Mouse (Mus musculus) adrenal gland, adult 18-20 months (tissue): ENCODE measurements around the gene Ttc8. TPM values are rescaled to one million over a fixed set of nuclear protein-coding genes. Genes with fewer than 3 reads are reported as not detected.
A peak's percentile ranks its signal among the peaks of the same experiment; 100 is the strongest.
"Not testable (repeated sequence)": the region's sequence is repeated elsewhere in the genome, so short reads cannot be mapped to it uniquely, and the experiment has no call there.

Experiments used
- DNase-seq, 2 experiments: peaks; one replicate each; pipeline ENCODE4 v3.0.0; 2021 to 2022; ENCODE audit warnings: low spot score in 2 of 2
- long read RNA-seq, 2 experiments: library from polyadenylated mRNA; stranded (forward); transcript quantifications; one replicate each; pipeline ENCODE4 v2.0.0; 2021
- total RNA-seq, 2 experiments: library from RNA; stranded (reverse); gene quantifications; 1 replicate in 1 of 2; 2 replicates in 1 of 2; pipeline ENCODE4 v1.2.3; 2021

Ttc8 gene
- 10 to 100 TPM; 20.7 to 25.5 TPM for total RNA-seq
- long read RNA-seq, experiment 1, transcript Ttc8-202 (14 exons, 2,272 nt) = major isoform, 14 of 15 reads
- long read RNA-seq, experiment 1, partial matches to known transcripts = 0 of 15 reads
- long read RNA-seq, experiment 1, other reads (novel, unspliced or antisense) = 1 of 15 reads
- long read RNA-seq, experiment 2, transcript Ttc8-202 (14 exons, 2,272 nt) = major isoform, 37 of 43 reads
- long read RNA-seq, experiment 2, partial matches to known transcripts = 2 of 43 reads
- long read RNA-seq, experiment 2, other reads (novel, unspliced or antisense) = 4 of 43 reads

- DNase-seq = peak; percentile 76 to 81
Observed at GRCm38 (mm10) chr12:98920194-98920991, at the start of gene Ttc8. Gene Ttc8, plus strand, starts transcription at chr12:98920574.

GRCm38 (mm10) chr12:98872836-98873235 is 47.5 kb upstream of the Ttc8 start:
- no peak for DNase-seq

DNA sequence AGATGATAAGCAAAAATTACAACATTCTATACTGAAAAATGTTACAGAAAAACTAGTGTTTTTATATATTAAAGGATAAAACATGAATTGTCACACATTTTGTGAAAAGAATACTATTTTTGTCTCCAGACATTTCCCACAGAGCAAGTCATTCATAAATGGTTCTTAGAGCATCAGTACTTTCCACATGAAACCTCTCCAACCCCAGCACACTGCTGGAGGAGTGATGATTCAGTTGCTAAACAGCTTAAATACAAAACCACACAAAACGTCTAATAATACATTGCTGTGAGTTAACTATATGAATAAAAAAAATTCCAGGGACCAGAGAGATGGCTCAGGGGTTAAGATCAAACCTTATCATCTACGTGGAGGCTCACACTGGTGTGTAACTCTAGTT is 45.2 kb upstream of the Ttc8 start:
- no peak for DNase-seq

DNA sequence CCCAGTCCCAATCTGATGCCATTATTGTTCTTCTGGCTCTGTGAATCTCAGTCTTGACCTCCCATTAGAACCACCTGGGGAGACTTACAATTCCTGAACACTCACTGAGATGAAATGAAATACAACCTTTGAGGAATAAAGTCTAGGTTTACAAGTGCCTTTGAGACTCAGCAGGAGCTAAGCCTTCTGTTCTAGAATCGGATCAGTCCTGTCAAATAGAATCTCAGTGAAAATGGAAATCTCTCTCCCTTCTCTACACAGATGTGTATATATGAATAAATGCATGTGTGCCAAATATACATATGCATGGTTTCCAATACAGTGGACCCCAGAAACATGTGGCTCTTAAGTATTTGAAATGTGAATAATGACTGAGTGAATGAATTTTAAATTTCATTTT is 41.7 kb upstream of the Ttc8 start:
- no peak for DNase-seq

DNA sequence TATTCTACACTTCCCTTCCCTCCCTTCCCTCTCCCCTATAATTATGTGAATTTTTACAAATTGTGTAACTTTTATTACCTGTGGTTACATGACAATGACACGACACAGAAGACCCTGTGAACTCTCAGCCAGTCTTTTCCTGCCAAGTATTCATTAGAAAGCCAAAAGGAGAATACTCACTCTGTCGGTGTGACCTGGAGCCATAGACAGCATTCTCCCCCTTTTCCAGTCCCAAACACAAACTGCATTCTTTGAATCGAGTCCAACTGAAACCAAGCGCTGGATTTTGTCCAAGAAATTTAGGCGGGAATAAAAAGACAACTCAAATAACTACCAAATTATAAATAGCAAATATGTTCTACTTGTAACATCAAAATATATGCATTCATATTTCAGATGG is 38.6 kb upstream of the Ttc8 start:
- DNase-seq = no peak

GRCm38 (mm10) chr12:98884515-98884914 is 35.9 kb upstream of the Ttc8 start:
- no peak for DNase-seq

GRCm38 (mm10) chr12:98896761-98897160 is 23.6 kb upstream of the Ttc8 start:
- DNase-seq = no peak

- no peak for DNase-seq
Observed at GRCm38 (mm10) chr12:98899676-98900075, 20.7 kb upstream of the Ttc8 start.

GRCm38 (mm10) chr12:98900341-98900880 is 20.0 kb upstream of the Ttc8 start:
- peak; percentile 12 to 26 for DNase-seq

- DNase-seq = peak; percentile 78
Observed at GRCm38 (mm10) chr12:98900881-98901801, 19.2 kb upstream of the Ttc8 start, which contains the start of gene Eml5. Gene Eml5, minus strand, starts transcription at chr12:98901484.

GRCm38 (mm10) chr12:98905466-98905865 is 14.9 kb upstream of the Ttc8 start:
- DNase-seq = no peak

- DNase-seq = no peak
Observed at GRCm38 (mm10) chr12:98910096-98910495, 10.3 kb upstream of the Ttc8 start.

DNA sequence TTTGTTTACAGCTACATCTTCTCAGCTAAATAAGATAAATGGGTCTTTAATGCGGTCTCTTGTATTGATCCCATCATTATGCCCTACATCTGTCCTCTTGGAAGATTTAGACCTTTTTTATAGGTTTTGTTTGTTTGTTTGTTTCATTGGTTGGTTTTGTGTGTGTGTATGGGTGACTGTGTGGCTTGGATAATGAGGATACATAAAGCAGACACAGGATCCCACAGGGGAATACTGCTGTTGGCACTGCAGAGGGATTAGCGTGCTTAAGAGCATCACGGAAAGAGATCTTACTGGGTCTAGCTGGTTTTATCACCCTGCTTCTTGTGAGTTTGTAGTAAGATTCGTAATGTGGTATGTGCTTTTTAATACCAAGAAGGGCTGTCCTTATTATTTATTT is 10.8 kb downstream of the Ttc8 start:
- no peak for DNase-seq

- DNase-seq = no peak
Observed at GRCm38 (mm10) chr12:98932441-98932840, 12.1 kb downstream of the Ttc8 start.

GRCm38 (mm10) chr12:98932856-98933255 is 12.5 kb downstream of the Ttc8 start:
- no peak for DNase-seq

DNA sequence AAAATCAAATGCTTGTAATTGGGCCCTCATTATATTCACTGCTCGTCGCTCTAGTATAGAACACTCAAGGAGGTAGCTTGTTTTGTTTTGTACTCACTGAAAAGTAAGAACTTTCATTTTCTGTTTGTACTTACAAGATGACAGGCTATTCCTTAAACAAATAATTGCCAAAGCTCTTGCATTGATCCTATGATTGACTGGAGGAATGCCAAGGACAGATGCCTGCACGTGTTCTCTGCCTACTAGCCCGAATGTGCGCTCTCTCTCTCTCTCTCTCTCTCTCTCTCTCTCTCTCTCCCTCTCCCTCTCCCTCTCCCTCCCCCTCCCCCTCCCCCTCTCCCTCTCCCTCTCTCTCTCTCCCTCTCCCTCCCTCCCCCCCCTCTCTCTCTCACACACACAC is 30.9 kb downstream of the Ttc8 start:
- DNase-seq = not testable (repeated sequence)

DNA sequence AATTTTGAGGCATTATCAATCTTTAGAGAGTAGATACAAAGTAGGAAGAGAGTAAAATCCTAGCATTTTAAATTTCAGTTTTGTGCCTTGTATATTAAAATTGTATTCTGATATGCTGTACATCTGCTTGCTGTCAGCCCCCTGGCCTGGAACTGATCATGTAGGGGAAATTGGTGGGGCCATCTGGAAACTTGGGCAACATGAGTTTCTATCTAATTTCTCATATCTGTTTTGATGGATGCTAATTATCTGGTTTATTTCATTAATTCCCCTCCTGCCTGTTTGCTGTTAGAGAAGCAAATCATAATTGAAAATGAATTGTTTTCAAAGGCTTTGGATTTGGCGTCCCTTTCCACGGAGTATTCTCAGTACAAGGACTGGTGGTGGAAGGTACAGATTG is 36.6 kb downstream of the Ttc8 start:
- DNase-seq = no peak

- no peak for DNase-seq
Observed at GRCm38 (mm10) chr12:98957455-98957854, 37.1 kb downstream of the Ttc8 start.

DNA sequence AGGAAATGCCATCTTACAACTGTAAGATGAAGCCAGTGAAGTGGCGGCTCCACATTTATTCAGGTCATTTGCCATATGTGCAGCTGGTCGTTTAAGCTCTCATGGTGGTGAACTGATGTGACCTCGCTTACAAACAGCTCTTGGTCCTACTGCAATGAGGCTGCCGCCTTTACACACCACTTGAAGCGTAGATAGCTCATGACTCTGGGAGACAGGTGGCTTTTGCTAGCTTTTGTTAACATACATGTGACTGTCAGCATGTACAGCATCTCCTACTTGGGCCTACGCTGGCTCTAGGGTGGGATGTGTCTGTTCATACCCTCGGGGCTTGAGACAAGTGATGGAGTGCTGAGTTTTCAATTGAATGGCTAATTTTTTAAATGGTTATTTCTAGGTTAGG is 40.6 kb downstream of the Ttc8 start:
- no peak for DNase-seq

DNA sequence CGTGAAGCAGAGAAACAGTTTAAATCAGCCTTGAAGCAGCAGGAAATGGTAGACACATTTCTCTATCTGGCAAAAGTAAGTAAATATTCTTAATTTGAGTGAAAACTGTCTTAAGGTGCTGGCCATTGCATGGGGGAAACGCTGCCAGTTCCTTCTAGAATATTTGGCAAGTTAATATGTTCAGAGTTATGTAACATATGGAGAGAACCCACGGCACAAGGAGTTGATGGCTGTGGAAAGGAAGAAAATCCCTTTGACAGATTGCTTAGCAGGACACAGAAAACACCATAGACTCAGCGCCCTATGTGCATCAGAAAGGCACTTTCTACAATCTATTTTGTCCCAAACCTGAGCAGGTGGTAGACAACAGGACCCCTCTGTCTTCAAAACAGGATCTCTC is 41.0 kb downstream of the Ttc8 start:
- DNase-seq = no peak
